Mouse (Mus musculus): Measurements from ENCODE around the gene 1110032A03Rik.

Gene 1110032A03Rik

GRCm38 (mm10) chr9:50770011-50770410 lies 5.3 kb downstream of the 1110032A03Rik start:
- no peak for DNase-seq (ENCODE audit: low spot score)

GRCm38 (mm10) chr9:50768107-50769002 lies 7.0 kb downstream of the 1110032A03Rik start, which contains the start of gene Fdxacb1:
TSS of gene Fdxacb1 (plus strand) at chr9:50768236.
- DNase-seq (ENCODE audit: low spot score): peak; percentile 96

- no peak for DNase-seq (ENCODE audit: low spot score)
Observed at GRCm38 (mm10) chr9:50767531-50768106, 7.7 kb downstream of the 1110032A03Rik start.

GRCm38 (mm10) chr9:50763331-50763730 lies 12.0 kb downstream of the 1110032A03Rik start:
- no peak for DNase-seq (ENCODE audit: low spot score)

GRCm38 (mm10) chr9:50761520-50762243 lies 13.6 kb downstream of the 1110032A03Rik start:
- no peak for DNase-seq (ENCODE audit: low spot score)

- DNase-seq (ENCODE audit: low spot score): no peak
Observed at GRCm38 (mm10) chr9:50756711-50757110, 18.6 kb downstream of the 1110032A03Rik start.

- no peak for DNase-seq (ENCODE audit: low spot score)
Observed at GRCm38 (mm10) chr9:50753947-50754346, 21.4 kb downstream of the 1110032A03Rik start.

GRCm38 (mm10) chr9:50752784-50753615 lies 22.3 kb downstream of the 1110032A03Rik start:
- DNase-seq (ENCODE audit: low spot score): peak; percentile 68

GRCm38 (mm10) chr9:50752054-50752602 lies 23.2 kb downstream of the 1110032A03Rik start, which contains the start of gene Hspb2:
TSS of gene Hspb2 (minus strand) at chr9:50752354.
- no peak for DNase-seq (ENCODE audit: low spot score)

- no peak for DNase-seq (ENCODE audit: low spot score)
Observed at GRCm38 (mm10) chr9:50751323-50751722, 24.0 kb downstream of the 1110032A03Rik start, which contains the start of gene Cryab. TSS of gene Cryab (plus strand) at chr9:50751325.

- no peak for DNase-seq (ENCODE audit: low spot score)
Observed at GRCm38 (mm10) chr9:50750706-50751105, 24.6 kb downstream of the 1110032A03Rik start.

GRCm38 (mm10) chr9:50746214-50746677 lies 29.1 kb downstream of the 1110032A03Rik start, which contains the start of gene 2310030G06Rik:
TSS of gene 2310030G06Rik (minus strand) at chr9:50746536.
- peak; percentile 56 for DNase-seq (ENCODE audit: low spot score)

GRCm38 (mm10) chr9:50745806-50746205 lies 29.5 kb downstream of the 1110032A03Rik start:
- DNase-seq (ENCODE audit: low spot score): no peak

GRCm38 (mm10) chr9:50742744-50743143 lies 32.6 kb downstream of the 1110032A03Rik start:
- no peak for DNase-seq (ENCODE audit: low spot score)

GRCm38 (mm10) chr9:50742261-50742660 lies 33.1 kb downstream of the 1110032A03Rik start:
- DNase-seq (ENCODE audit: low spot score): no peak

GRCm38 (mm10) chr9:50740867-50741784 lies 34.2 kb downstream of the 1110032A03Rik start:
- no peak for DNase-seq (ENCODE audit: low spot score)

GRCm38 (mm10) chr9:50738914-50739870 lies 36.1 kb downstream of the 1110032A03Rik start, which contains the start of gene Dixdc1:
TSS of gene Dixdc1 (minus strand) at chr9:50739517.
- peak; percentile 96 for DNase-seq (ENCODE audit: low spot score)

GRCm38 (mm10) chr9:50734989-50735388 lies 40.3 kb downstream of the 1110032A03Rik start:
- no peak for DNase-seq (ENCODE audit: low spot score)
